Mouse (Mus musculus) stomach, postnatal 0 days (tissue): ENCODE results near the gene Hoxb3. TPM values are rescaled to one million over a fixed set of nuclear protein-coding genes. Genes with fewer than 3 reads are reported as not detected.

ENCODE experiments used
- ATAC-seq: fragments of 200-750 bp; cut with Nextera tagmentation; 2 replicates; pipeline ENCODE4 v1.8.0; 2017; ENCODE audit not compliant: low FRiP score, low TSS enrichment
- DNase-seq: peaks from one replicate; pipeline ENCODE4 v3.0.0-alpha.2; 2016; ENCODE audit warnings: low spot score
- H3K27ac ChIP-seq: fragments of 300-500 bp; sonication (generic); replicated peaks from 2 replicates; pipeline ENCODE4 v1.5.1; 2014; ENCODE audit warnings: mild to moderate bottlenecking, control low read depth
- H3K27me3 ChIP-seq: fragments of 300-500 bp; sonication (generic); 2 replicates; pipeline ENCODE4 v1.6.1; 2014; ENCODE audit warnings: low read length; ENCODE audit not compliant: control insufficient read depth, insufficient read depth
- H3K36me3 ChIP-seq: fragments of 300-500 bp; sonication (generic); 2 replicates; pipeline ENCODE4 v1.6.1; 2014; ENCODE audit warnings: low read length, mixed read lengths; ENCODE audit not compliant: control insufficient read depth, insufficient read depth
- H3K4me1 ChIP-seq: fragments of 300-500 bp; sonication (generic); replicated peaks from 2 replicates; pipeline ENCODE4 v1.6.1; 2014; ENCODE audit warnings: antibody characterized with exemption; ENCODE audit not compliant: control insufficient read depth, insufficient read depth
- H3K4me2 ChIP-seq: fragments of 300-500 bp; sonication (generic); replicated peaks from 2 replicates; pipeline ENCODE4 v1.6.1; 2014; ENCODE audit warnings: low read depth, mild to moderate bottlenecking, control low read depth, moderate library complexity
- H3K4me3 ChIP-seq: fragments of 300-500 bp; sonication (generic); 2 replicates; pipeline ENCODE4 v1.5.1; 2014; ENCODE audit warnings: low read depth, low read length, control low read depth
- H3K9ac ChIP-seq: fragments of 300-500 bp; sonication (generic); 2 replicates; pipeline ENCODE4 v1.6.1; 2014; ENCODE audit warnings: mild to moderate bottlenecking, low read length, control low read depth, mixed read lengths
- H3K9me3 ChIP-seq: fragments of 300-500 bp; sonication (generic); 2 replicates; pipeline ENCODE4 v1.6.1; 2016; ENCODE audit warnings: low read length; ENCODE audit not compliant: control insufficient read depth
- CTCF ChIP-seq: IDR thresholded peaks from 2 replicates; pipeline ENCODE4 v1.5.1; 2016; ENCODE audit warnings: antibody characterized with exemption, low read depth, mild to moderate bottlenecking, moderate library complexity
- EP300 ChIP-seq: optimal IDR thresholded peaks from 2 replicates; pipeline ENCODE3; 2016; ENCODE audit warnings: antibody characterized with exemption
- WGBS: fragments of 180-500 bp; shearing (Covaris S2); extraction: QIAGEN DNeasy Blood & Tissue Kit; methylation state at CpG from one replicate; pipeline ENCODE4 v1.1.7; 2014; 5-methylcytosine and 5-hydroxymethylcytosine counted together
- polyA plus RNA-seq: library from polyadenylated mRNA; unstranded; fragments of >200 nt; fragmentation: Nextera tagmentation; extraction: Ambion mirVana; gene quantifications from 2 replicates; pipeline ENCODE4 v1.2.1, GENCODE M21; 2015

The Hoxb3 gene
- polyA plus RNA-seq, 1 experiment from 2014 or later = 0.97 TPM

DNA sequence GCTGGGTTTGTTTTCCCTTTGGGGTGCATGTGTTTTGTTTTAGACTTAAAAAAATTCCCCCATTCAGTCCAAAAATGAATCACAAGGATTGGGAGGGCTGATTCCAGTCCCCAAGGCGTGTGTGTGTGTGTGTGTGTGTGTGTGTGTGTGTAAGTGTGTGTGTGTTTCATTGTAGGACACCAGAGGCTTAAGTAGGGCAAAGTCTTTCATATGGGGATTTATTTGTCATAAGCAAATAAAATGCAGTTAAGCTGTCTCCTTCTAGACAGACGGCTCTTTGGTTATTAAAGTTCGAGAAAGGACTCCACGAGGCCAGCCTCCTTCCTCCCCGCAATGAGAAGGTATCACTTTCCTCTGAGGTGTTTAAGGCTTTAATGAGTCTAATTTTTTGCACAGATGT lies 1.3 kb upstream of the Hoxb3 start:
- peak overlapping the region; percentile 64 for H3K4me2 ChIP-seq
- no peak; the same call in 1 of the 2 replicates for ATAC-seq
- no peaks in the 10 kb centered on the region for H3K27me3 ChIP-seq
- WGBS = 14% methylated on average over 5 of the region's 5 CpGs
- peak overlapping the region; percentile 14; the same call in 1 of the 2 replicates for H3K4me3 ChIP-seq
- no peaks in the 10 kb centered on the region for H3K4me1 ChIP-seq
- TF ChIP-seq EP300 = no peak
- H3K9me3 ChIP-seq = no peaks in the 10 kb centered on the region
- peak overlapping the region; percentile 53 for H3K9ac ChIP-seq
- DNase-seq = no peak
- H3K36me3 ChIP-seq = no peaks in the 10 kb centered on the region
- H3K27ac ChIP-seq = peak overlapping the region; percentile 84

DNA sequence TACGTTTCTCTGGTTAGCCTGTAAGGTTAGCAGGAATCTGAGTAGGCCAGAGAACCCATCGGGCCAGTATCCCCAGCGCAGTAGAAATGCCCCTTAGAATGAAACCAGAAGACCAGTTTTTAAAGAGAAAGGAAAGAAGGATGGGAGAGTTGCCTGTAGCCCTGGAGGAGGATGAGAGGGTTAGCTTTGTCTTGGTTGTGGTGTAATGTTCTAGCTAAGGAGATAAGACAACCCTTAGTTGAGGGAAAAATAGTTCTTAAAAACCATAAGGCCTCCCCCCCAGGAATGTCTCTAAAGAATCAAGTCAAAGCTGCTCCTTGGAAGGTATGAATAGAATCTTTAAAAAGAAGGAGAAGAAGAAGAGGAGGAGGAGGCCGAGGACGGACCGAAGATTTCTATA lies 388 bp upstream of the Hoxb3 start:
- Histone ChIP-seq H3K27me3 (no peaks in the 10 kb centered on the region; the same call in 1 of the 2 replicates), H3K9me3 (no peaks in the 10 kb centered on the region), H3K4me1 (no peaks in the 10 kb centered on the region), H3K4me2 (peak overlapping the region; percentile 64), H3K36me3 (no peaks in the 10 kb centered on the region), H3K4me3 (peak overlapping the region; percentile 14), H3K9ac (peak overlapping the region; percentile 53), H3K27ac (peak overlapping the region; percentile 84)
- ATAC-seq (no peak), DNase-seq (no peak)
- 19% methylated on average over 6 of the region's 6 CpGs for WGBS
- no peak for TF ChIP-seq EP300
- no peak for TF ChIP-seq CTCF

DNA sequence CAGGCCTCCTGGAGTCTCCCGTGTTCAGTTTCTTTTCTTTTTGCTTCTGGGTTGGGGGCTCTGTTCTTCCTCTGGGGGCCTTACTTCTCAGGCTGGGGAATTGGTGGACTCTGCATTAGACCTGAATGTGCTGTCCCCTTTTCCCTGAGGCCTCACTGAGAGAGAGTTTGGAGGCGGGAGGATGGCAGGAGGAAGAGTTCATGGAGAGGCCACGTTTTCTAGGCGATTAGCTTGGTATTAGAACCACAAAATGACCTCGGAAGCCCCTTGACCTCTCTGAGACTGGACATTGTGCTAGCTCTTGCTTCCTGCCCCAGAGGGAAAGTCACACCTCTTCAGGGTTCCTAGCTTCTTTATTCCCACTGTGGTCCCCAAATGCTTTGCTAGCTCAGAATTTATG lies 999 bp downstream of the Hoxb3 start:
- WGBS = 8% methylated on average over 5 of the region's 5 CpGs
- no peak for DNase-seq
- TF ChIP-seq EP300 (no peak), CTCF (no peak)
- Histone ChIP-seq H3K4me1 (no peaks in the 10 kb centered on the region), H3K4me3 (peak overlapping the region; percentile 24), H3K27me3 (no peaks in the 10 kb centered on the region; the same call in 1 of the 2 replicates), H3K36me3 (no peaks in the 10 kb centered on the region), H3K9me3 (no peaks in the 10 kb centered on the region), H3K4me2 (peak overlapping the region; percentile 64), H3K9ac (peak overlapping the region; percentile 51), H3K27ac (peak overlapping the region; percentile 84)
- ATAC-seq = no peak

DNA sequence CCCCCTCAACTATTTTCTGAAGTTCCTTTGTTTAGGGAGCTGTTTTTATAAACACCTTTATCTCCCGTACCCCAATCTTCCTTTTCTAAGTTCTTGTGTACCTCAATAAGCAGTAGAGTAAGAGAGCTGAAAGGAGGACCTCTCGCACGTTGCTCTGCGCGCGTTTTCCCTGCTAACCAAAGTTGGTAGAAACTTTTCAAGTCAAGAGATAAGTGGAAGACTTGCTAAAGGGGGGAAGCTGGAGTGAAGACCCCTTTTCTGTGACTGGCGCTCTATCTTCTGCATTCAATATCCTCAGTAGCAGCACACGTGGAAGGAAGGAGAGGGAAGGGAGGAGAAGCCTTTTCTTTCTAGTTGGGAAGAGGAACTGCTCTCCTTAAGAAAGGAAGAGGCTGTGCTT lies 1.8 kb downstream of the Hoxb3 start:
- H3K36me3 ChIP-seq = no peaks in the 10 kb centered on the region
- peak overlapping the region; percentile 84 for H3K27ac ChIP-seq
- no peaks in the 10 kb centered on the region; the same call in 1 of the 2 replicates for H3K27me3 ChIP-seq
- peak overlapping the region; percentile 31 for H3K4me3 ChIP-seq
- H3K4me2 ChIP-seq = peak overlapping the region; percentile 64
- ATAC-seq = no peak
- no peaks in the 10 kb centered on the region for H3K9me3 ChIP-seq
- no peak for DNase-seq
- peak overlapping the region; percentile 70 for H3K9ac ChIP-seq
- H3K4me1 ChIP-seq = no peaks in the 10 kb centered on the region
- WGBS = 17% methylated on average over 8 of the region's 8 CpGs
- TF ChIP-seq CTCF (no peak), EP300 (no peak)

DNA sequence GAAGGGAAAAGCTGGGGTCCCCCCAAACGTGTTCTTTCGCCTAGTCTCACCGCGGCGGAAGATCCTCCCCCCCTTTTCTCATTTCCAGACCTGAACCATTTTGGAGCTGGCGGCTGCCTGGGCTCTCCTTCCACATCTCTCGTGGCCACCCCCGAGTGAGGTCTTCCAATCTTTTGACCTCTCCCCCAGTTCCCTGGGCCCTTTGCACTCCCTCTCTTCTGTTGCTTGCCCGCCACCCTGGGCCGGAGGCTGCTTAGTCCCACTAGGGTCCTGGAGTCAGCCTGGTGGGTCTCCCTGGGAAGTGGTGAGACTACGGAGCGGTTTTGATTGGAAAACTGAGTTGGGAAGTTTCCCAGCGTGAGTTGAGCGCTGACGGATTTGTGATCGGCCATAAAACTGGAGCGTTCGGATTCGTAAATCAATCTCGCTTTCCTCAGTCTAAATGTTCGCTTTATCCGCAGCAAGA lies 2.7 kb downstream of the Hoxb3 start:
- H3K27me3 ChIP-seq = no peaks in the 10 kb centered on the region; the same call in 1 of the 2 replicates
- peak overlapping the region; percentile 31 for H3K4me3 ChIP-seq
- H3K9ac ChIP-seq = peak overlapping the region; percentile 70
- DNase-seq (no peak), ATAC-seq (no peak)
- peak overlapping the region; percentile 64 for H3K4me2 ChIP-seq
- no peaks in the 10 kb centered on the region for H3K36me3 ChIP-seq
- no peaks in the 10 kb centered on the region for H3K9me3 ChIP-seq
- peak overlapping the region; percentile 84 for H3K27ac ChIP-seq
- no peaks in the 10 kb centered on the region for H3K4me1 ChIP-seq
- 33% methylated on average over 22 of the region's 22 CpGs for WGBS
- TF ChIP-seq CTCF (no peak), EP300 (no peak)

DNA sequence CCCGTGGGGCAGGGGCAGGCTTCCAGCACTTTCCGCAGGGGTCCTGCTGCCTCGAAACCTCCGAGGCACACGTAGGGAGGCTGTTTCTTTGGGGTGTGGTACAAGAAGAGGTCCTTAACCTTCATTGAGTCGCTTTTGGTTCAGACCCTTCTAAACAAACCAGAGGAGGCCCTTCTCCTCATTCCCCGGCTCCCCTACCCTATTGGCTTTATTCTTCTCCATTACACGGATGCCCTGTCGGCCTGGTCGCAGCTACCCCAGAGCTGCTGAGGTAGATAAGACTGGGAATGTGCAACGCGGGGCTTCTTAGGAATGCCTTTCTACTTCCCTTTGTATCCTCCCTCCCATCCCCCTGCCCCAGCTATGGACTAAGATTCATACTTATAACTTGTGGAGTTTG lies 3.6 kb downstream of the Hoxb3 start:
- H3K9ac ChIP-seq = peak overlapping the region; percentile 70
- no peak for DNase-seq
- TF ChIP-seq CTCF (no peak), EP300 (no peak)
- 21% methylated on average over 12 of the region's 12 CpGs for WGBS
- ATAC-seq = 0 out of 2 replicates have a peak, but pooled peaks have one; percentile 10
- H3K4me1 ChIP-seq = 0 out of 2 replicates have a peak, but pooled peaks cover under 1% of the 10 kb centered on the region
- peak overlapping the region; percentile 84 for H3K27ac ChIP-seq
- no peaks in the 10 kb centered on the region for H3K36me3 ChIP-seq
- no peaks in the 10 kb centered on the region for H3K9me3 ChIP-seq
- H3K4me3 ChIP-seq = peak overlapping the region; percentile 31
- no peaks in the 10 kb centered on the region; the same call in 1 of the 2 replicates for H3K27me3 ChIP-seq
- peak overlapping the region; percentile 64 for H3K4me2 ChIP-seq
